Mouse (Mus musculus) kidney, embryonic 16.5 days (tissue): ENCODE results near the gene Rgs16. TPM values are rescaled to one million over a fixed set of nuclear protein-coding genes. Genes with fewer than 3 reads are reported as not detected.
"Not testable (repeated sequence)": the region's sequence is repeated elsewhere in the genome, so short reads cannot be mapped to it uniquely, and the experiment has no call there.

Experiments used
- ATAC-seq: fragments of 200-750 bp; cut with Nextera tagmentation; 2 replicates; pipeline ENCODE4 v1.8.0; 2017; ENCODE audit warnings: moderate TSS enrichment; ENCODE audit not compliant: low FRiP score, low TSS enrichment
- H3K27ac ChIP-seq: fragments of 300-500 bp; sonication (generic); 2 replicates; pipeline ENCODE4 v1.5.1; 2014; ENCODE audit warnings: low read length
- H3K27me3 ChIP-seq: fragments of 300-500 bp; sonication (generic); 2 replicates; pipeline ENCODE4 v1.6.1; 2014; ENCODE audit warnings: low read length, control low read depth, mixed read lengths; ENCODE audit not compliant: insufficient read depth
- H3K36me3 ChIP-seq: fragments of 300-500 bp; sonication (generic); 2 replicates; pipeline ENCODE4 v1.6.1; 2014; ENCODE audit warnings: low read length, control low read depth, mixed read lengths; ENCODE audit not compliant: insufficient read depth
- H3K4me1 ChIP-seq: fragments of 300-500 bp; sonication (generic); 2 replicates; pipeline ENCODE4 v1.6.1; 2014; ENCODE audit warnings: low read length, control low read depth, mixed read lengths; ENCODE audit not compliant: insufficient read depth
- H3K4me2 ChIP-seq: fragments of 300-500 bp; sonication (generic); replicated peaks from 2 replicates; pipeline ENCODE4 v1.6.1; 2014; ENCODE audit warnings: low read depth, low read length
- H3K4me3 ChIP-seq: fragments of 300-500 bp; sonication (generic); 2 replicates; pipeline ENCODE4 v1.5.1; 2014; ENCODE audit warnings: mild to moderate bottlenecking, low read length
- H3K9ac ChIP-seq: fragments of 300-500 bp; sonication (generic); replicated peaks from 2 replicates; pipeline ENCODE4 v1.6.1; 2014; ENCODE audit warnings: low read length
- H3K9me3 ChIP-seq: fragments of 300-500 bp; sonication (generic); 2 replicates; pipeline ENCODE4 v1.6.1; 2016; ENCODE audit warnings: low read length, control low read depth
- WGBS: fragments of 180-500 bp; shearing (Covaris S2); extraction: QIAGEN DNeasy Blood & Tissue Kit; methylation state at CpG from one replicate; pipeline ENCODE4 v1.1.7; 2014; 5-methylcytosine and 5-hydroxymethylcytosine counted together
- polyA plus RNA-seq: library from polyadenylated mRNA; unstranded; fragments of >200 nt; fragmentation: Nextera tagmentation; extraction: Ambion mirVana; gene quantifications from 2 replicates; pipeline ENCODE4 v1.2.1, GENCODE M21; 2015

Rgs16 gene
- polyA plus RNA-seq, 1 experiment from 2014 or later: 4.5 TPM

DNA sequence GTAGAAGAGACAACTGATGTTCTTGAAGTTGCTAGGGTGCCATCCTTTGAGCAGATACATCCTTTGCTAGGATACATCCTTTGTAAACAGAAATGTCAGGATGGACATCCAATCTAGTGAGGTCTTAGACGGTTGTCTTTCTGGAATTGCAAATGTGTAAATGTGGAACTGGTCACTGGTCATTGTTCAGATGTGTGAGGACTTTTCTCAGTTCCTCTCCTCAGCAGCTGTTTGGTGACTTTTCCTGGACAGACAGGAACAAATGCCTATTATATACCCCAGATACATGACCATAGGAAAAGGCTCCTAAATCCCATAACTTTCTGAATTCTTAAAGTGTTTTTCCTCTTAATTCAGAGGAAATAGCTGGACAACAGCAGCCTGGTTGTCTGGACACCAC is 27.1 kb downstream of the Rgs16 start:
- no peak for ATAC-seq
- Histone ChIP-seq H3K4me3 (no peak overlapping the region), H3K27me3 (no peaks in the 10 kb centered on the region), H3K9me3 (no peaks in the 10 kb centered on the region), H3K9ac (no peak overlapping the region), H3K4me1 (no peaks in the 10 kb centered on the region), H3K27ac (no peak overlapping the region), H3K36me3 (no peaks in the 10 kb centered on the region), H3K4me2 (no peak overlapping the region)
- 93% methylated on average over 1 of the region's 1 CpGs for WGBS

DNA sequence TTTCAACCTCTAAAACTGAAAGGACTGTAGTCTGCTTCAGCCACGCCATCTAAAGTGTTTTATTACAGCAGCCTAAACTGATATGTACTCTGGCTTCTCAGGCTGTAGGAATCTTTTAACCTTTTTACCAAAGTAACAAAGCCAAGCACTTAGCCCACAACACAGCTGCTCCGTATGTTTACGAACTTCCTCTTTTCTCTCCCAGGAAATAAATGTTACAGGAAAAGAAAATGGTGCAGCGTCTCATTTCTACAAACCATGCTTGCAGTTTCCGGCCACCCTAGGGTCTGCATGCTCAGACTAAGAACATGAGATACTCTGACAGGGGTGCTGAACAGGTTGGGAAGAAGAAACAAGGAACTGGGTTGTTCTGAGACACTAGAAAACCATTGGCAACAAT is 28.3 kb downstream of the Rgs16 start:
- H3K27ac ChIP-seq: no peak overlapping the region
- no peaks in the 10 kb centered on the region for H3K9me3 ChIP-seq
- no peak overlapping the region for H3K4me2 ChIP-seq
- H3K4me1 ChIP-seq: no peaks in the 10 kb centered on the region
- ATAC-seq: no peak
- no peak overlapping the region for H3K9ac ChIP-seq
- no peaks in the 10 kb centered on the region for H3K36me3 ChIP-seq
- H3K4me3 ChIP-seq: no peak overlapping the region
- H3K27me3 ChIP-seq: no peaks in the 10 kb centered on the region
- WGBS: 79% methylated on average over 5 of the region's 5 CpGs

DNA sequence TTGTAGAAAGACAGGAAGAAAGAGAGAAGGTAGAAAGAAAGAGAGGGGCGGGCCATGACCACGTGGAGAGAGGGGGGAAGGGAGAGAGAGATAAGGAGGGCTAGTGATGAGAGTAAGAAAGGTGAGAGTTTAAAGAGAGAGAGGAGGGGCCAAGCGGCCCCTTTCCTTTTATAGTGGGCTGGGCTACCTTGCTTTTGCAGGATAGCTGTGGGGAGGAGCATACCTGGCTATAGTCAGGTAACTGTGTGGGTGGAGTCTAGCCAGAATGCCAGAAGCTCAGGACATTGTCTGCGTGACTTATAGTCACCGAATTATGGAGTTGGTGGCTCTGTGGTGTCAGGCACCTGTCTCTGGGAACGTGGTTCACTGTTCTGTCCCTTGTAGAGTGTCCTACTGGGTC is 29.4 kb downstream of the Rgs16 start:
- H3K9me3 ChIP-seq, ATAC-seq, H3K9ac ChIP-seq, H3K4me1 ChIP-seq, H3K4me3 ChIP-seq, H3K27me3 ChIP-seq, H3K36me3 ChIP-seq, H3K27ac ChIP-seq, H3K4me2 ChIP-seq: not testable (repeated sequence)
- 68% methylated on average over 6 of the region's 6 CpGs for WGBS

DNA sequence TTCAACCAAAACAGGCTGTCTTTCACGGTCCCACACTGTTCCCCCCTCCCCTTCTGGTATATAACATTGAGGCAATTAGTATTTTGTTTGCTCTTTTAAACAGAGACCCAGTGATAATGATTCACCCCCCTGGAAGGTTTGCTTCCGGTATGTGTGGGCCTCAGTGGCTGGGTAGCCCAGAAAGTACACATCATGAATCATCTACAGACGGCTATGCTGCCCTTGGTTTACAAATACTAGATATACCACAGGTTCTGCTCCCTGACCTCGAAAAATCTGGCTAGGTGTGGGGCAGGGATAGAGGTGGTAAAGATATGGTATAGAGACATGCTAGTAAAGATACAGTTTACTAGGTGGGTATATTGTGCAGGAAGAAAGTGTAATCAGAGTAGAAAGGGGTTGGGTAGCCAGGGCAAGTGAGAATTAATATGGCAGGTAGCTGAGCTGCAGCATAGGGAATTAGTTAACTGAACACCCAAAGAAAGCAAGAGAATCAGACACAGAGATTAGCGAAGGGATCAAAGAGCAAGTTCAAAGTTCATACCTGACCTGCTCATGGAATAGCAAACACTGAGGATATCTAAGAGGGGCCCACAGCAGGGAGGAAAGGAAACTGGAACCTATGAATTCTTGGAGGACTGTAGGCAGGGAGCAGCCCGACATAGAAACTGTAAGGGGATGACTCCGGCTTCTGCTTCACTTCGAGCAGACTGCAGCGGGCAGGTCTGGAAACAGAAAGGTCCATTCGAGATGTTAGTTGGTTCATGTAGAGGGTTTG is 30.0 kb downstream of the Rgs16 start:
- 72% methylated on average over 10 of the region's 10 CpGs for WGBS
- Histone ChIP-seq H3K9me3 (no peaks in the 10 kb centered on the region), H3K36me3 (no peaks in the 10 kb centered on the region), H3K27ac (no peak overlapping the region), H3K9ac (no peak overlapping the region), H3K4me2 (no peak overlapping the region), H3K27me3 (no peaks in the 10 kb centered on the region), H3K4me3 (no peak overlapping the region), H3K4me1 (no peaks in the 10 kb centered on the region)
- ATAC-seq: no peak

DNA sequence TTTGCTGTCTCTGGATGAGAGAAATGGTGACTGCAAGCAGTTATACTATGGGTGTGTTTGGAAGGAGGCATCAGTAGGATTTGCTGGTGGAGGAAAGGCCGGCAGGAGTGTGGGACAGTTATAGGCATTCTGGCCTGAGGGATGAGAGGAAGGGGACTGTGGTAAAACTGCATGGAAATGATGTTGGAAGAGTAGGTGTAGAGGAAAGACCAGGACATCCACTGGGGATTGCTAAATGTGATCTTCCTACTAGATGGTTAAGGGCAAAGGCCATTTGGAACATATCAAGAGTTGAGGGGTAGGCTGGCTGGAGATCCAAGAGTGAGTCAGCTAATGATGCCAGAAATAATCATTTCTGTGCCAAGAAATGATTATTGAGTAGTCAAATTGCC is 30.6 kb downstream of the Rgs16 start:
- Histone ChIP-seq H3K9ac (no peak overlapping the region), H3K9me3 (no peaks in the 10 kb centered on the region), H3K36me3 (no peaks in the 10 kb centered on the region), H3K27ac (no peak overlapping the region), H3K4me2 (no peak overlapping the region), H3K27me3 (no peaks in the 10 kb centered on the region), H3K4me3 (no peak overlapping the region), H3K4me1 (no peaks in the 10 kb centered on the region)
- no peak for ATAC-seq
- 97% methylated on average over 1 of the region's 1 CpGs for WGBS

DNA sequence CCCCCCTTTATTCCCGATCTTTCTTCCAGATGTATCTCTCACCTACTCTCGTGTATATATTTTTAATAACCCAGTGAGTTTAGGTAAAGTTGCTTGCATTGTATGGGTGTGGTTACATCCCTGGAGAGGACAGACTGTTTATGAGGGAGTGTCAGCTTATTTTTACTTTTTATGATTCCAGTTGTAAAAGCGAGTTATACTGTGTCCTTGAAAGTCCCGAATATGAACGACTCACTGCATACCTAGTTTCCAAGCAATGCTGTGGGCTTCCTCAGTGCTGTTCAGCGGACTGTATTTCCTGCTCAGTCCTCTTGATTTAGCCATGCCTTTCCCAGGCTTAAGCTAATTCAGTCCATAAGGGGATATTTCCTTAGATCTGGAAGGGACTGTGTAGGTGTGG is 35.0 kb downstream of the Rgs16 start:
- no peaks in the 10 kb centered on the region for H3K4me1 ChIP-seq
- no peaks in the 10 kb centered on the region for H3K27me3 ChIP-seq
- WGBS: 76% methylated on average over 6 of the region's 6 CpGs
- no peaks in the 10 kb centered on the region for H3K9me3 ChIP-seq
- no peak overlapping the region for H3K4me2 ChIP-seq
- no peak overlapping the region for H3K4me3 ChIP-seq
- no peak overlapping the region for H3K27ac ChIP-seq
- ATAC-seq: no peak
- no peaks in the 10 kb centered on the region for H3K36me3 ChIP-seq
- H3K9ac ChIP-seq: no peak overlapping the region

DNA sequence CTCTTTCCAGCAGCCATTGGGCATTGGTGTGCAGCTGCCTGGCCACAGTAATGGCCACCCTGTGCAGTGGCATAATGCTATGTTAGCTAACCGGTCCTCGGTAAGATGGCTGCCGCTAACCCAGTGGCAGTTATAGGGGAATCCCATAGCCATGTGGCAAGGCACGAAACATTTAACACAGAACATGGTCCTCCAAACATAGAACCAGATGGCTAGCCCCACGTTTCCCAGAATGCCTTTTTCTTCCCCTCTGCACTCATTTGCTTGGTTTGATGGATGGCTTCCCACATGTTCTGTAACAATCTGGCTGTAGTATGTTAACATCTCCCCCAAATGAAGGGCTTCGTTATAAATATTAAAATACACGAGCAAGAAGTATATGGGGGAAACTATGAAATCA is 36.1 kb downstream of the Rgs16 start:
- Histone ChIP-seq H3K4me2 (no peak overlapping the region), H3K9me3 (no peaks in the 10 kb centered on the region), H3K27me3 (no peaks in the 10 kb centered on the region), H3K36me3 (no peaks in the 10 kb centered on the region), H3K9ac (no peak overlapping the region), H3K4me3 (no peak overlapping the region), H3K4me1 (no peaks in the 10 kb centered on the region), H3K27ac (no peak overlapping the region)
- ATAC-seq: no peak
- 96% methylated on average over 7 of the region's 7 CpGs for WGBS

DNA sequence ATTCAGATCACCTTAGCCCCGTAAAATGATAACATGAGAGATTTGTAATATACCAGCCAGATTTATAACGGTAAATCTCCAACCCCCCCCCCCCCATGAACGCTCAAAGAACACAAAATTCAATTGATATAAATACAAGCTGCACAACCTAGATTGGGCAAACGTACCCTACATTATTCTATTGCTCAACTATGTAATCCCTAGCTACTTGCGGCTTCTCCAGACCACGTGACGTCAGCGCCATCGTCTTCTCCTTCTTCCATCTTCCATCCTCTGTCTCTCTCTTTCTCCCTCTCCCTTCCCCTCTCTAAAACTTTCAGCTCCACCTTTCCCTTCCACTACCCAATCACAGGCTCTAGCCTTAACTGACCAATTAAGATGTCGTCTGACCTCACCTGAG is 38.1 kb downstream of the Rgs16 start:
- Histone ChIP-seq H3K4me3 (no peak overlapping the region), H3K27ac (no peak overlapping the region), H3K9ac (no peak overlapping the region), H3K9me3 (no peaks in the 10 kb centered on the region), H3K36me3 (no peaks in the 10 kb centered on the region), H3K4me1 (no peaks in the 10 kb centered on the region), H3K27me3 (no peaks in the 10 kb centered on the region), H3K4me2 (no peak overlapping the region)
- 85% methylated on average over 10 of the region's 10 CpGs for WGBS
- ATAC-seq: no peak

DNA sequence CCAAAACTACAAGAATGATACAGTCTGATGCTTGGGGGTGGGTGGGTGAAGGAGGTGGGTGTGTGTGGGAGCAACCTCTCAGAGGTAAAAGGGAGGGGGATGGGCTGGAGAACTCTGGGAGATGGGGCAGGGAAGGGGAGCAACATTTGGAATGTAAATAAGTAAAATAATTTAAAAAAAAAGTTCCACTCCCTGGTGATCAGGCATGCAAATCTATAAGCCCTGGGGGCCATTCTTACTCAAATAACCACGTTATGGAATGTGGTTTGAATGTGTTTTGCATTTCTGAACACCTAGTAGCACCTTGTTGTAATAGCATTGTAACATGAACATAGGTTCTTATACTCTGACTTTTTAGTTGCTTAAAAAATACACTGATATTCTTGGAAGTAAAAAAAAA is 43.2 kb downstream of the Rgs16 start:
- H3K27me3 ChIP-seq: no peaks in the 10 kb centered on the region
- H3K4me1 ChIP-seq: no peaks in the 10 kb centered on the region
- H3K9me3 ChIP-seq: no peaks in the 10 kb centered on the region
- no peak overlapping the region for H3K9ac ChIP-seq
- H3K27ac ChIP-seq: no peak overlapping the region
- no peak overlapping the region for H3K4me3 ChIP-seq
- whole genome bisulfite sequencing: 45% methylated on average over 1 of the region's 1 CpGs
- ATAC-seq: no peak
- no peak overlapping the region for H3K4me2 ChIP-seq
- H3K36me3 ChIP-seq: no peaks in the 10 kb centered on the region

DNA sequence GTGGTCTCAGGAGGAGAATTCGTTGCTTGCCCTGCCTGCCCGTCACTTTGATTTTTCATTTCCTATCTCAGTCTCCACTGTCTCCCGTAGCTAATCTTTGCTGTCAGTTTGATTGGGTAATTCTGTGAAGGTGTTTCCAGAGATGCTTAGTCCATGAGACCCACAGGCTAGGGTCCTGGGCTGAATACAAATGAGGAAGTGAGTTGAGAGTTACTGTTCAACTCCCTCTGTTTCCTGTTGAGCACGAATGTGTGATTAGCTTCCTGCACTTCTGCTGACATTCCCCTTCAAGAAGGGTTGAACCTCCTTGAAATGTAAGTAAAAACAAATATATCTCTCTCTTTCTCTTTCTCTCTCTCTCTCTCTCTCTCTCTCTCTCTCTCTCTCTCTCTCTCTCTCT is 45.5 kb downstream of the Rgs16 start:
- no peak overlapping the region for H3K4me3 ChIP-seq
- H3K4me2 ChIP-seq: no peak overlapping the region
- 63% methylated on average over 4 of the region's 4 CpGs for WGBS
- H3K9ac ChIP-seq: no peak overlapping the region
- no peaks in the 10 kb centered on the region for H3K27me3 ChIP-seq
- no peaks in the 10 kb centered on the region for H3K4me1 ChIP-seq
- H3K9me3 ChIP-seq: no peaks in the 10 kb centered on the region
- H3K36me3 ChIP-seq: no peaks in the 10 kb centered on the region
- ATAC-seq: no peak
- H3K27ac ChIP-seq: no peak overlapping the region
